Mouse (Mus musculus) kidney, embryonic 14.5 days (tissue): Measurements from ENCODE around the gene 9930104L06Rik. TPM values are rescaled to one million over a fixed set of nuclear protein-coding genes. Genes with fewer than 3 reads are reported as not detected.
"Not testable (repeated sequence)": the region's sequence is repeated elsewhere in the genome, so short reads cannot be mapped to it uniquely, and the experiment has no call there.

Source experiments
- ATAC-seq: fragments of 200-750 bp; cut with Nextera tagmentation; 2 replicates; pipeline ENCODE4 v1.8.0; 2017; ENCODE audit warnings: moderate number of reproducible peaks, mild to moderate bottlenecking, moderate TSS enrichment, moderate library complexity; ENCODE audit not compliant: low FRiP score, low TSS enrichment
- H3K27ac ChIP-seq: fragments of 300-500 bp; sonication (generic); 2 replicates; pipeline ENCODE4 v1.5.1; 2014; ENCODE audit warnings: low read depth, mild to moderate bottlenecking, low read length, moderate library complexity, mixed read lengths
- H3K27me3 ChIP-seq: fragments of 300-500 bp; sonication (generic); 2 replicates; pipeline ENCODE4 v1.6.1; 2014; ENCODE audit warnings: mild to moderate bottlenecking, low read length; ENCODE audit not compliant: control insufficient read depth, insufficient read depth
- H3K36me3 ChIP-seq: fragments of 300-500 bp; sonication (generic); 2 replicates; pipeline ENCODE4 v1.6.1; 2014; ENCODE audit warnings: low read length, mixed read lengths; ENCODE audit not compliant: control insufficient read depth, insufficient read depth
- H3K4me1 ChIP-seq: fragments of 300-500 bp; sonication (generic); 2 replicates; pipeline ENCODE4 v1.6.1; 2014; ENCODE audit warnings: low read length, mixed read lengths; ENCODE audit not compliant: control insufficient read depth, insufficient read depth
- H3K4me2 ChIP-seq: fragments of 300-500 bp; sonication (generic); replicated peaks from 2 replicates; pipeline ENCODE4 v1.6.1; 2014; ENCODE audit warnings: low read depth, mild to moderate bottlenecking, low read length
- H3K4me3 ChIP-seq: fragments of 300-500 bp; sonication (generic); 2 replicates; pipeline ENCODE4 v1.5.1; 2014; ENCODE audit warnings: mild to moderate bottlenecking, low read length
- H3K9ac ChIP-seq: fragments of 300-500 bp; sonication (generic); 2 replicates; pipeline ENCODE4 v1.6.1; 2014; ENCODE audit warnings: low read depth, mild to moderate bottlenecking, low read length, moderate library complexity
- H3K9me3 ChIP-seq: fragments of 300-500 bp; sonication (generic); 2 replicates; pipeline ENCODE4 v1.6.1; 2016; ENCODE audit warnings: low read length; ENCODE audit not compliant: control insufficient read depth
- WGBS: fragments of 180-500 bp; shearing (Covaris S2); extraction: QIAGEN DNeasy Blood & Tissue Kit; methylation state at CpG from one replicate; pipeline ENCODE4 v1.1.7; 2014; 5-methylcytosine and 5-hydroxymethylcytosine counted together
- polyA plus RNA-seq: library from polyadenylated mRNA; unstranded; fragments of >200 nt; fragmentation: Nextera tagmentation; extraction: Ambion mirVana; gene quantifications from 2 replicates; pipeline ENCODE4 v1.2.1, GENCODE M21; 2014

Gene 9930104L06Rik
- polyA plus RNA-seq, 1 experiment from 2014 or later: 4.8 TPM

DNA sequence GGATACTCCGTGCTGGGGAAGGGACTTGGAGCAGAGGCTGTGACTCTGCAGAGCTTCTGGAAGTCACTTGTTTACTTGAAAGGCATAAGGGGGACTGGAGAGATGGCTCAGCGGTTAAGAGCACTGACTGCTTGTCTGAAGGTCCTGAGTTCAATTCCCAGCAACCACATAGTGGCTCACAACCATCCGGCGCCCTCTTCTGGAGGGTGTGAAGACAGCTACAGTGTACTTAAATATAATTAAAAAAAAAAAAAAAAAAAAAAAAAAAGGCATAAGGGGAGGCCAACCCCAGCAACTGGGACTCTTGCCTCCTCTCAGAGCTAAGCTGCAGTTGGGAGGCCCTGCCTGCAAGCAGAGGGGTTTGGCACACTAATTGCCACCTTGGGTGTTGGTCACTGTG lies 31.4 kb upstream of the 9930104L06Rik start:
- H3K4me3 ChIP-seq: no peak overlapping the region
- H3K4me2 ChIP-seq: no peak overlapping the region
- WGBS: 68% methylated on average over 4 of the region's 4 CpGs
- H3K27ac ChIP-seq: no peak overlapping the region
- no peak overlapping the region for H3K9ac ChIP-seq
- H3K36me3 ChIP-seq: no peaks in the 10 kb centered on the region
- 0 out of 2 replicates have a peak, but pooled peaks have one; percentile 30 for ATAC-seq
- H3K27me3 ChIP-seq: 0 out of 2 replicates have a peak, but pooled peaks cover 2% of the 10 kb centered on the region
- H3K4me1 ChIP-seq: no peaks in the 10 kb centered on the region
- H3K9me3 ChIP-seq: no peaks in the 10 kb centered on the region

DNA sequence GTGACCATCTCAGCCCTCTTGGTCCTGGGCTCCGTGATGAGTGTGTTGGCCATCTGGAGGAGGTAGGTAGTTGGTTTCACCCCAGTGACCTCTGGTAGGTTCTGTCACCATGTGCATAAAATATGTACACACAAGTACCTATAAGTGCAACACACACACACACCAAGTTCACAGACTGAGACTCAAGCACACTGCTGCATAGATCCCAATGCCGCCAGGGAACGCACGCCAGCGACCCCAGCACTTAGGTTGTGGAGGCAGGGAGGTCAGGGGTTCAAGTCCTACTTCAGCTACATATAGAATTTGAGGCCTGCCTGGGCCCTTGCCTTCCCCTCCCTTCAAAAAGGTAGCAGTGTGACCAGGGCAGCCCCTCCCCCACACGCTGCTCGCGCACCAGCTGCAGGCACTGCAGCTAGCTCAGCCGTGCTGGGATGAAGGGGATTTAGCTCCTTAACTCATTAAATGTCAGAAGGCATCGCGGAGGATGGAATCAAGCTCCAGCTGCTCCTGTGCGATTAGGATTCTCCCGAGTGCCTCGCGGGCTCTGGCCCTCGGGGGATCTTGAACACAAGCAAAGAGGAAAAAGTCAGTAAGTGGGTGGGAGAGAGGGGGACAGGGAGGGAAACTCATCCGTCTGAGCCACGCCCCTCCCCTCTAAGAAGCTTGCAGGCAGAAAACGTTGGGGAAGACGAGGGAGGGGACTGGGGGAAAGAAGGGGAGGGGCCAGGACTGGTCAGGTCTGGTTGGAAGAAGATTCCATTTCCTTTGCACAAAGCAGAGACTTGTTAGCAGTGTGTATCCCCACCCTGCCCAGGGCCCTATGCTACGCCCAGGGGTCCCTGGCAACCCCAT lies 30.7 kb upstream of the 9930104L06Rik start:
- ATAC-seq: peak; percentile 78
- 0 out of 2 replicates have a peak overlapping the region, but pooled peaks have one; percentile 9 for H3K27ac ChIP-seq
- 0 out of 2 replicates have a peak, but pooled peaks cover 2% of the 10 kb centered on the region for H3K27me3 ChIP-seq
- no peaks in the 10 kb centered on the region for H3K36me3 ChIP-seq
- peak overlapping the region; percentile 42 for H3K4me2 ChIP-seq
- no peaks in the 10 kb centered on the region for H3K9me3 ChIP-seq
- no peaks in the 10 kb centered on the region for H3K4me1 ChIP-seq
- WGBS: 6% methylated on average over 21 of the region's 21 CpGs
- no peak overlapping the region for H3K9ac ChIP-seq
- peak overlapping the region; percentile 26; the same call in 1 of the 2 replicates for H3K4me3 ChIP-seq

DNA sequence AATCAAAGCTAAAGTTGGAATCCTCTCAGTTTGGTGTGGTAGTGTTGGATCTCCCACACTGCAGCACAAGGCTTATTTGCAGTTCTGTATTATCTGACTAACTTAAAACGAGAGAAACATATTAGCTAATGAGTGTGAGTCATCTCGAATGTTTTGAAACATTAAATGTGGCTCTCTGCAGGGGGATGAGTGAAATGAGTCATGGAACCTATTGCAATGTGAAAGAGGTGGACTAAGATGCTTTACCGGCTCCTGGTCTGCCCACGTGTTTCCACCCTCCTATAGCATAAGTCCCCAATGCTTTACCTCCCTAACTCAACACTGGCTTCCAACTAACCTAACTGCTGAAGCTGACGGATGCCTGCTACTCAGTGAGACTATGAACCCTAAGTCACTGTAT lies 8.7 kb upstream of the 9930104L06Rik start:
- WGBS: 88% methylated on average over 5 of the region's 5 CpGs
- H3K4me1 ChIP-seq: no peaks in the 10 kb centered on the region
- H3K4me2 ChIP-seq: no peak overlapping the region
- ATAC-seq: no peak
- H3K36me3 ChIP-seq: peaks cover 82% of the 10 kb centered on the region
- no peak overlapping the region for H3K9ac ChIP-seq
- no peak overlapping the region for H3K4me3 ChIP-seq
- H3K27ac ChIP-seq: no peak overlapping the region
- no peaks in the 10 kb centered on the region for H3K9me3 ChIP-seq
- H3K27me3 ChIP-seq: no peaks in the 10 kb centered on the region

DNA sequence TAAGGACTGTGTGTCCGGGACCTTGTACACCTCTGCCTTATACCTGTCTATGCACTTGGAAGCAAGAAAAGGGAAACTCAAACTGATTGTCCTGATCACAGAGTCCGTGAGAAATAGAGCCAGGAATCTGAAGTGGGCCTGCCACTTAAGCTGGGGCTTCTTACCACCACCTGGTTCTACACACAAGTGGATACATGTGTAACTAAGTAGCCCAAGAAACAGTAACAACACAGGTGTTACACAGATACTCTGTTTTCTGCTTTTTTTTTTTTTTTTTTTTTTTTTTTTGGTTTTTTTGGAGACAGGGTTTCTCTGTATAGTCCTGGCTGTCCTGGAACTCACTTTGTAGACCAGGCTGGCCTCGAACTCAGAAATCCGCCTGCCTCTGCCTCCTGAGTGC lies 2.4 kb downstream of the 9930104L06Rik start, which contains the start of gene Cdca8:
TSS of gene Cdca8 (minus strand) at position 101 of the 400 bp plus-strand sequence.
- not testable (repeated sequence) for H3K27ac ChIP-seq, H3K4me2 ChIP-seq, H3K27me3 ChIP-seq, H3K9me3 ChIP-seq, H3K9ac ChIP-seq, ATAC-seq
- Histone ChIP-seq H3K36me3 (peaks cover 31% of the 10 kb centered on the region), H3K4me3 (peak within 1 kb of the TSS; percentile 90; the same call in 1 of the 2 replicates), H3K4me1 (peaks cover 14% of the 10 kb centered on the region; the same call in 1 of the 2 replicates)
- 96% methylated on average over 4 of the region's 4 CpGs for WGBS

DNA sequence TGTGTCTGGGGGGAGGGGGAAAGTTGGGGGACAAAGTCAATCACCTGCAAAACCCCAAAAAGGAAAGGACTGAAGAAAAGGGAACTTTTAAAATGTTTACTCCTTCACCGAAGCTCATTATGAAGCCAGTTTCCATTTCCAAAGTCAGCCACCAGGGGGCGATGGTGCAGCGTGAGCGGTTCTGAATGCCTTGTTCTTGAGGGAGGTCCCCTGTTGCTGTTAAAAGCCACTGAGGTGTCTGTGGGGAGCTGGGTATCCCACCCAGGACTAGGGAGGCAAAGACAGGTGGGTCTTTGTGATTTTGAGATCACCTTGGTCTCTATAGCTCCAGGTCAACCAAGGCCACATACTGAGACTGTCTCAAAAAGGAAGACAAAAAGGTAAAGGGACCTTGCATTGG lies 6.2 kb downstream of the 9930104L06Rik start:
- no peak overlapping the region for H3K9ac ChIP-seq
- 0 out of 2 replicates have a peak, but pooled peaks cover 2% of the 10 kb centered on the region for H3K4me1 ChIP-seq
- no peaks in the 10 kb centered on the region for H3K27me3 ChIP-seq
- no peak overlapping the region for H3K27ac ChIP-seq
- H3K9me3 ChIP-seq: no peaks in the 10 kb centered on the region
- H3K4me2 ChIP-seq: no peak overlapping the region
- 10% methylated on average over 4 of the region's 4 CpGs for WGBS
- H3K4me3 ChIP-seq: no peak overlapping the region
- peaks cover 31% of the 10 kb centered on the region for H3K36me3 ChIP-seq
- no peak for ATAC-seq

DNA sequence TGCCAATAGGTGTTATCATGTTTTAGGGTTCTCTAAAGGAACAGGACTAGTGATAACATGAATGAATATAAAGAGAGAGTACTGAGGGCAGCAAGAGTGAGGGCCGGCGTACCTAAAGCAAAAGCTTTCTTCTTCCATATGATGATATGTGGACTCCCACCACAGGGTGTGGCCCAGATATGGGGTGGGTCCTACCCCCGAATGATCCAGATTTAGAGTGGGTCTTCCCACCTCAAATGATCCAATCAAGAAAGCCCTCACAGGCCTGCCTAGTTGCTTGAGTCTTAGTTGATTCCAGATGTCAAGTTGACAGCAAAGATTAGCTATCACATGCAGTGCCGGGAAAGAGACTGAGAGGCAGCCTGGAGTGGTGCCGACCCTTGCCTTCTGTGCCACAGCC lies 6.9 kb downstream of the 9930104L06Rik start:
- no peak for ATAC-seq
- H3K9me3 ChIP-seq: no peaks in the 10 kb centered on the region
- no peak overlapping the region for H3K9ac ChIP-seq
- no peak overlapping the region for H3K4me2 ChIP-seq
- H3K36me3 ChIP-seq: peaks cover 26% of the 10 kb centered on the region
- no peaks in the 10 kb centered on the region for H3K27me3 ChIP-seq
- H3K4me1 ChIP-seq: no peaks in the 10 kb centered on the region
- WGBS: 89% methylated on average over 5 of the region's 5 CpGs
- no peak overlapping the region for H3K4me3 ChIP-seq
- no peak overlapping the region for H3K27ac ChIP-seq

DNA sequence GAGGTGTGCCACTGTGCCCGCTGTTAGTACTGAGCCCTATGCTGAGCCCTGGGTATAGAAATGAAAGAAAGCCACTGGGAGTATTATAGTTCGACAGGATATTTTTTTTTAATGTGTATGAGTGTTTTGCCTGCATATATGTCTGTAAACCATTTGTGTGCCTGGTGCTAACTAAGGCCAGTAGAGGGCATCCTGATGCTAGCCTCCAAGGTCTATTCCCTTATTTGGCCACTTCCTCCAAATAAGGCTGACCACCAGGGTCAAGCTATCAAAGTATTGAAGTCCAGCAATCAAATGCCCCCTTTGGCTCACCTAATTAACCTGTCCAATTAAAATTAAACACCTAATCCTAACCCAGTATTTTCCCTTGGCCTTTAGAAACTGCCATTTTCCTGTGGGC lies 8.1 kb downstream of the 9930104L06Rik start:
- Histone ChIP-seq H3K9me3 (no peaks in the 10 kb centered on the region), H3K4me2 (no peak overlapping the region), H3K36me3 (peaks cover 16% of the 10 kb centered on the region), H3K4me3 (no peak overlapping the region), H3K27ac (no peak overlapping the region), H3K9ac (no peak overlapping the region), H3K27me3 (no peaks in the 10 kb centered on the region), H3K4me1 (peaks cover 6% of the 10 kb centered on the region; the same call in 1 of the 2 replicates)
- WGBS: 64% methylated on average over 2 of the region's 2 CpGs
- ATAC-seq: no peak

DNA sequence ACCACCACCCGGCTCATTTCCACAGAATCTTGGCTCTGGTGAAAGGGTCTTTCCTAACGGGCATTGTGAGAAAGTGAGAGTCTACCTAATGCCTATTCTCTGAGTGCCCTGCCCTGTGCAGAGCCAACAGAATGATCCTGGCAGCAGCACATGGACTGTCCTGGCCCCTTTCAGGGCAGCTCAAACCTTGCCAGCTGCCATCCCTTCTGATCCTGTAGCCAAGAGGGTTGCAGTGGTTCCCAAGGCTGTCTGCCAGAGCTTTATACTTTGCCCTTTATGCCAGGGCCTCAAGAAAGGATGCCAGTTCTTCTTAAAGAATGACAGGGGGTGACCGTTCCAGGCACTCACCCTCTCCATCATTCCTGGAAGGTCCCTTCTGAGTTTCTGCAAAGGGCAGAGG lies 12.6 kb downstream of the 9930104L06Rik start:
- no peak overlapping the region; the same call in 1 of the 2 replicates for H3K27ac ChIP-seq
- WGBS: 77% methylated on average over 3 of the region's 3 CpGs
- no peak for ATAC-seq

More for the DNA sequence above, 12.6 kb downstream of the 9930104L06Rik start:
- Histone ChIP-seq H3K4me3 (no peak overlapping the region), H3K4me2 (no peak overlapping the region), H3K9me3 (no peaks in the 10 kb centered on the region), H3K36me3 (no peaks in the 10 kb centered on the region), H3K9ac (no peak overlapping the region), H3K4me1 (peaks cover 21% of the 10 kb centered on the region), H3K27me3 (peaks cover 3% of the 10 kb centered on the region; the same call in 1 of the 2 replicates)
